Mouse (Mus musculus) midbrain, embryonic 16.5 days (tissue): Measurements from ENCODE around the gene Cnot1. TPM values are rescaled to one million over a fixed set of nuclear protein-coding genes. Genes with fewer than 3 reads are reported as not detected.

ENCODE experiments used
- ATAC-seq: fragments of 200-750 bp; cut with Nextera tagmentation; 2 replicates; pipeline ENCODE4 v1.8.0; 2017; ENCODE audit warnings: moderate TSS enrichment
- H3K27ac ChIP-seq: fragments of 300-500 bp; sonication (generic); 2 replicates; pipeline ENCODE4 v1.5.1; 2014; ENCODE audit warnings: mild to moderate bottlenecking, low read length, mixed read lengths
- H3K27me3 ChIP-seq: fragments of 300-500 bp; sonication (generic); 2 replicates; pipeline ENCODE4 v1.6.1; 2014; ENCODE audit warnings: low read depth, low read length, mixed read lengths; ENCODE audit not compliant: control insufficient read depth, insufficient read depth
- H3K36me3 ChIP-seq: fragments of 300-500 bp; sonication (generic); 2 replicates; pipeline ENCODE4 v1.6.1; 2014; ENCODE audit warnings: mild to moderate bottlenecking, low read length, moderate library complexity, mixed read lengths; ENCODE audit not compliant: control insufficient read depth, insufficient read depth
- H3K4me1 ChIP-seq: fragments of 300-500 bp; sonication (generic); 2 replicates; pipeline ENCODE4 v1.6.1; 2014; ENCODE audit warnings: mild to moderate bottlenecking, low read length, mixed read lengths; ENCODE audit not compliant: control insufficient read depth, insufficient read depth
- H3K4me2 ChIP-seq: fragments of 300-500 bp; sonication (generic); 2 replicates; pipeline ENCODE4 v1.6.1; 2014; ENCODE audit warnings: mild to moderate bottlenecking, low read length, mixed read lengths
- H3K4me3 ChIP-seq: fragments of 300-500 bp; sonication (generic); 2 replicates; pipeline ENCODE4 v1.5.1; 2014; ENCODE audit warnings: low read depth, mild to moderate bottlenecking, low read length, moderate library complexity, mixed read lengths
- H3K9ac ChIP-seq: fragments of 300-500 bp; sonication (generic); 2 replicates; pipeline ENCODE4 v1.6.1; 2014; ENCODE audit warnings: low read depth, low read length, mixed read lengths
- H3K9me3 ChIP-seq: fragments of 300-500 bp; sonication (generic); replicated peaks from 2 replicates; pipeline ENCODE4 v1.6.1; 2014; ENCODE audit warnings: mild to moderate bottlenecking, low read length, mixed read lengths; ENCODE audit not compliant: control insufficient read depth, poor library complexity, severe bottlenecking
- WGBS: fragments of 180-500 bp; shearing (Covaris S2); extraction: QIAGEN DNeasy Blood & Tissue Kit; methylation state at CpG from one replicate; pipeline ENCODE4 v1.1.7; 2014; 5-methylcytosine and 5-hydroxymethylcytosine counted together
- polyA plus RNA-seq: library from polyadenylated mRNA; unstranded; fragments of >200 nt; fragmentation: Nextera tagmentation; extraction: Ambion mirVana; gene quantifications from 2 replicates; pipeline ENCODE4 v1.2.1, GENCODE M21; 2015

The Cnot1 gene
- polyA plus RNA-seq, 1 experiment from 2014 or later, result 41.2 TPM

GRCm38 (mm10) chr8:95727625-95728024, 79.6 kb downstream of the Cnot1 start:
- Histone ChIP-seq H3K4me3 (no peak overlapping the region), H3K27ac (no peak overlapping the region), H3K4me2 (no peak overlapping the region), H3K9ac (no peak overlapping the region), H3K27me3 (no peaks in the 10 kb centered on the region), H3K4me1 (no peaks in the 10 kb centered on the region), H3K36me3 (peaks cover 59% of the 10 kb centered on the region), H3K9me3 (no peaks in the 10 kb centered on the region)
- 93% methylated on average over 4 of the region's 4 CpGs for WGBS
- ATAC-seq, result no peak

GRCm38 (mm10) chr8:95716546-95717335, 90.5 kb downstream of the Cnot1 start:
- Histone ChIP-seq H3K9me3 (no peaks in the 10 kb centered on the region), H3K4me2 (peak overlapping the region; percentile 92), H3K9ac (peak overlapping the region; percentile 69), H3K4me1 (peaks cover 16% of the 10 kb centered on the region), H3K4me3 (peak overlapping the region; percentile 59), H3K36me3 (peaks cover 18% of the 10 kb centered on the region), H3K27ac (peak overlapping the region; percentile 65; the same call in 1 of the 2 replicates), H3K27me3 (no peaks in the 10 kb centered on the region)
- ATAC-seq, result no peak
- 20% methylated on average over 21 of the region's 21 CpGs for WGBS

GRCm38 (mm10) chr8:95715676-95716531, 91.4 kb downstream of the Cnot1 start, which contains the start of gene Setd6:
Gene Setd6 (plus strand): TSS chr8:95715881.
- Histone ChIP-seq H3K36me3 (peaks cover 26% of the 10 kb centered on the region), H3K27ac (peak within 1 kb of the TSS; percentile 65), H3K4me2 (peak within 1 kb of the TSS; percentile 92), H3K9ac (peak within 1 kb of the TSS; percentile 69), H3K9me3 (no peaks in the 10 kb centered on the region), H3K27me3 (no peaks in the 10 kb centered on the region), H3K4me3 (peak within 1 kb of the TSS; percentile 59), H3K4me1 (peaks cover 16% of the 10 kb centered on the region)
- peak; percentile 91 for ATAC-seq
- under 1% methylated on average over 75 of the region's 79 CpGs for WGBS

GRCm38 (mm10) chr8:95714837-95715413, 92.3 kb downstream of the Cnot1 start:
- H3K36me3 ChIP-seq, result peaks cover 32% of the 10 kb centered on the region
- peaks cover 16% of the 10 kb centered on the region for H3K4me1 ChIP-seq
- peak overlapping the region; percentile 92 for H3K4me2 ChIP-seq
- 90% methylated on average over 6 of the region's 6 CpGs for WGBS
- no peak overlapping the region; the same call in 1 of the 2 replicates for H3K4me3 ChIP-seq
- ATAC-seq, result no peak
- H3K27me3 ChIP-seq, result no peaks in the 10 kb centered on the region
- H3K27ac ChIP-seq, result no peak overlapping the region
- no peak overlapping the region for H3K9ac ChIP-seq
- no peaks in the 10 kb centered on the region for H3K9me3 ChIP-seq

GRCm38 (mm10) chr8:95714367-95714766, 92.9 kb downstream of the Cnot1 start:
- no peaks in the 10 kb centered on the region for H3K27me3 ChIP-seq
- H3K9me3 ChIP-seq, result no peaks in the 10 kb centered on the region
- ATAC-seq, result no peak
- no peak overlapping the region for H3K27ac ChIP-seq
- H3K36me3 ChIP-seq, result peaks cover 33% of the 10 kb centered on the region
- H3K4me3 ChIP-seq, result no peak overlapping the region
- 97% methylated on average over 4 of the region's 4 CpGs for WGBS
- H3K9ac ChIP-seq, result no peak overlapping the region
- no peak overlapping the region for H3K4me2 ChIP-seq
- peaks cover 16% of the 10 kb centered on the region for H3K4me1 ChIP-seq

- H3K27ac ChIP-seq, result no peak overlapping the region
Measured at GRCm38 (mm10) chr8:95713100-95714010, 93.9 kb downstream of the Cnot1 start.

GRCm38 (mm10) chr8:95712395-95712794, 94.9 kb downstream of the Cnot1 start:
- no peak for ATAC-seq

More at GRCm38 (mm10) chr8:95713100-95714010, 93.9 kb downstream of the Cnot1 start:
- peaks cover 33% of the 10 kb centered on the region for H3K36me3 ChIP-seq
- H3K9me3 ChIP-seq, result no peaks in the 10 kb centered on the region
- peak; percentile 18; the same call in 1 of the 2 replicates for ATAC-seq
- H3K9ac ChIP-seq, result no peak overlapping the region
- H3K27me3 ChIP-seq, result no peaks in the 10 kb centered on the region
- H3K4me2 ChIP-seq, result no peak overlapping the region
- 85% methylated on average over 19 of the region's 19 CpGs for whole genome bisulfite sequencing
- H3K4me1 ChIP-seq, result peaks cover 16% of the 10 kb centered on the region
- no peak overlapping the region for H3K4me3 ChIP-seq

GRCm38 (mm10) chr8:95711029-95711428, 96.2 kb downstream of the Cnot1 start:
- Histone ChIP-seq H3K36me3 (peaks cover 38% of the 10 kb centered on the region), H3K4me3 (no peak overlapping the region), H3K27ac (no peak overlapping the region), H3K9me3 (no peaks in the 10 kb centered on the region), H3K27me3 (no peaks in the 10 kb centered on the region), H3K9ac (no peak overlapping the region), H3K4me2 (no peak overlapping the region), H3K4me1 (peaks cover 7% of the 10 kb centered on the region)
- no peak for ATAC-seq
- 87% methylated on average over 3 of the region's 3 CpGs for WGBS

More at GRCm38 (mm10) chr8:95712395-95712794, 94.9 kb downstream of the Cnot1 start:
- peaks cover 33% of the 10 kb centered on the region for H3K36me3 ChIP-seq
- H3K9me3 ChIP-seq, result no peaks in the 10 kb centered on the region
- H3K27me3 ChIP-seq, result no peaks in the 10 kb centered on the region
- H3K9ac ChIP-seq, result no peak overlapping the region
- H3K4me1 ChIP-seq, result peaks cover 16% of the 10 kb centered on the region
- no peak overlapping the region for H3K27ac ChIP-seq
- WGBS, result 90% methylated on average over 9 of the region's 9 CpGs
- H3K4me3 ChIP-seq, result no peak overlapping the region
- no peak overlapping the region for H3K4me2 ChIP-seq
